Mouse (Mus musculus) thymus, adult 2 months (tissue): ENCODE measurements at regions not wholly inside any gene's neighbourhood (a gene's known extent, or its start where the extent isn't known, plus 50 kb on each side); places are given as distances from the start of the nearest gene placed in this dataset.

ENCODE experiments used
- CTCF ChIP-seq: fragments of 200-500 bp; IDR thresholded peaks from 2 replicates; pipeline ENCODE4 v1.5.1; 2012; ENCODE audit warnings: mild to moderate bottlenecking, control low read depth, low read length, moderate library complexity, borderline replicate concordance; ENCODE audit not compliant: control insufficient read depth, poor library complexity, insufficient read depth; ENCODE audit errors: extremely low read depth
- POLR2A ChIP-seq: fragments of 200-500 bp; IDR thresholded peaks from 2 replicates; pipeline ENCODE4 v1.6.1; 2012; ENCODE audit warnings: mild to moderate bottlenecking, low read length, control low read depth, moderate library complexity; ENCODE audit not compliant: control insufficient read depth, poor library complexity, insufficient read depth; ENCODE audit errors: extremely low read depth

DNA sequence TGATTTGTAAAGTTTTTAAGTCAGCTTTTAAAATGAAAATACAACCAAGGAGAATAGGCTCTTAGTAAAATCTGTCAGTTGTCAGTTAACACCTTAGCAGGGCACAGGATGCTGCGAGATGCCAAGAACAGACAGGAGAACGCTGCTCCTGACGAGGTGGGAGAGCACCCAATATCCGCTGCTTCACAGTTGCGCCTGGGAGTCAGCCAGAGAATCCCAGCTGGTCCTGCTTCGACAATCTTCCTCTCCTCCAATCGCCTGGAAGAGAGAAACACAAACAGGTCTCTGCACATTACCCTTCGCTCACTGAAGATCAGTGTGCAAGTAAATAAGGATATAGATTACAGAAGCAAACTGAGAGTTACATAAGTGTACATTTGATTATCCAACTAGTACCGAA lies 750.5 kb upstream of the Acvr2a start:
- TF ChIP-seq CTCF: no peak
- no peak for TF ChIP-seq POLR2A
